Mouse (Mus musculus) liver (tissue): ENCODE results near the gene AW822073.
A peak's percentile ranks its signal among the peaks of the same experiment; 100 is the strongest.
"Not testable (repeated sequence)": the region's sequence is repeated elsewhere in the genome, so short reads cannot be mapped to it uniquely, and the experiment has no call there.

Source experiments
- DNase-seq: peaks from one replicate; pipeline ENCODE4 v3.0.0-alpha.2; 2020; ENCODE audit warnings: mixed read lengths

The AW822073 gene

DNA sequence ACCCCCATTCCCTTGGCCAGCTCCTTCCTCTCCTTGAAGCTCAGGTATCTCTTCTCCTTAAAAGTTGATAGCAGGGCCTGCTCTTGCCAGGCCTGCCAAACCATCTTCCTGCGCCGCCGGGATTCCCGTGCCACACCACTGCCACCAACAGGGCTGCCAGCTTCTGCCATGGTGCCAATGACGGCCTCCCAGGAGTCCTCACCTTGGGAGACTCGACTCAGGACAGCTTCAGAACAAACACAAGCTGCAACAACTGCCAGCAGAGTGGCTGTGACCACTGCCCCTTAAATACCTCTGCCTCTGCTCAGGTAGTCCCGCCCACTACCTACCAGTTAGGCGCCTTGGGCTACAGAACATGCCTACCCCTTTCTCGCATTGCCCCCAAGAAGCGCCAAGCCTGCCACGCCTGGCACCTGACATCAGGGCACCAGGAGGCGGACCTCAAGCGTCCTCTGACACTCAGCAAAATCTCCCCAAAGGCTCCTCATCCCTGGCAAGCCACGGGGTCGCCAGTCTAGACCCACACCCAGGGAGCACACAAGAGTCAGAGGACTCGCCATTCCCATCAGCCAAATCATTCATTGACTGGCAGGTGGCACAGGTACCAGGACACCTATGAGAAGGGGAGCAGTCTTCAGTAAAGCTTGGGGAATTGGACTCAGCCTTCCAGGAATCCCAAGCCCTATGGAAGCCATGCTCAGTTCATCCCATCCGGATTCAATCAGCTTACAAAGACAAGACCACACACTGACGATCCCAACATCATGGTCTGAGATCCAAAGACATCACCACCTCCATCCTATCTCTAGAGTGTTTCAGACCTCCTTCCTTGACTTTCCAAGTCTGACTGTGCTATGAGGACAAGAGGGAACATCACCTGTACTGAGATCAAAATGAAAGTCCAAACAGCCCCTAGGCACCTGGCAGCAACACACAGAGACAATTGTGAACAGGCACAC lies at the start of gene AW822073:
TSS of gene AW822073 (minus strand) at position 104 of the 959 bp plus-strand sequence.
- DNase-seq: peak; percentile 27

DNA sequence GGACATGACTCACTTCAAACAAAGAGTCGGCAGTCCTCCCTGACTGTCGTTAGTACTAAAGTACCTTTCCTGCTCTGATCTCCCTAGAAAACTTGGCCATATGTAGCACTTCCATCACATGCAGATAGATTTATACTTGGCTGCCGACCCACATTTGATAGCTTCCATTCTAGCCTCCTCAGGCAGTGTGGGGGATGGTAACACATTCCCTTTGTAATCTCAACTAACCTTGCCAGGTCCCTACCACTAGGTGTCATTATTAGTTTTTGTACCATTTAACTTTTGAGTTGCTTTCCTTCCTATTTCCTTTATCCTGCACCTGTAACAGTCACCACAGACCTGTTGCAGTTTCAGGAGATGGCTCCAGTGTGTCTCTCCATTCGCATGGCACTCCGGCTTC lies 33.7 kb upstream of the AW822073 start:
- no peak for DNase-seq

- DNase-seq: no peak
Measured at GRCm38 (mm10) chr10:58255954-58256353, 31.2 kb upstream of the AW822073 start.

DNA sequence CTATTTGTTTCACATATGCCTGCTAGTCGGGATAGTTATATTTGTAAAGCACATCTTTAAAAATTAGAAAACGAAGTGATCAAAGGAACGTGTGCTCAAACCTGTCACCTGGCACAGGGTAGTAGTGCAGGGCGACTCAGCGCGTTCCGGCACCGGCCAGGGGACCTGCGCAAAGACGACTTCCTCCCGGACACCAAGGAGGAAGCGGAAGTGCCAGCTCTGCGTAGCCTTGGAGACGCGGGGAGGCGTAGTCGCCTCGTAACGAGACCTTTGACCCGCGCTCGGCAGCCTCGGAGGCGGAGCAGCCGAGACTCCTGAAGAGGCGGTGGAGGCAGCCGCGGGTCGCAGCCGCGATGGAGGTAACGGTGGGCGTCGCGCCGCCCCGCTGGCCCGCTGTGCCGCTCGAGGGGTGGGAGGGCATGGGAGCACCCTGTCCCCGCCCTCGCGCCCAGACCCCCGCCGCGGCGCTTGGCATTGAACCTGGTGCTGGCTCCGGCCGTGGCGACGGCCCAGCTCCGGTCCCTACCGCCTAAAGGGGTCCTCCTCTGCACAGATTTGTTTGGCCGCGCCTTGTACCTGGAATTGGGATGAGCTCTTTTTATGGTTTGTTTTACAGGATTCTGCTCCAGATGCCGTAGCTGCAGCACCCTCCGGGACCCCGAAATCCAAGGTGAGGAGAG lies 30.6 kb upstream of the AW822073 start, which contains the start of gene Gcc2:
TSS of gene Gcc2 (plus strand) at position 285 of the 680 bp plus-strand sequence.
- DNase-seq: peak; percentile 94

GRCm38 (mm10) chr10:58254635-58255175 lies 30.0 kb upstream of the AW822073 start:
- DNase-seq: no peak

DNA sequence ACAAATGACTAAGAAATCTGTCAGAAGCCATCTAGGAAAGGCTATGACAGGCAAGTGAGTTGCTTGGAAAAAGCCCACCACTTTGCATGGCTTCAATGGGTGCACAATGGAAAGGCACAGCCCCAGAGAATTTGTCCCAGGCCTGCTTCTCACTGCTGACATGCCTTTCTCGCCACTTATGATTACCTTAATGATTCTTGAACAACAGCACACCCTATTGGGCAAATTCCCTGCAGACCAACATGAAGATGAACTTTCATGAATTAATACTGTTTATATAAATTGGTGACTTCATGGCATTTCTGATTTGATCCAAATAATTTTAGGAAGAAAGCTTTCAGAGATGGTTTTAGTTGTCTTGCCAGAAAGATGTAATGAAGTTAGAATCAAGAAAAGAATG lies 24.8 kb upstream of the AW822073 start:
- DNase-seq: no peak

GRCm38 (mm10) chr10:58238984-58239740 lies 14.4 kb upstream of the AW822073 start:
- peak; percentile 26 for DNase-seq

DNA sequence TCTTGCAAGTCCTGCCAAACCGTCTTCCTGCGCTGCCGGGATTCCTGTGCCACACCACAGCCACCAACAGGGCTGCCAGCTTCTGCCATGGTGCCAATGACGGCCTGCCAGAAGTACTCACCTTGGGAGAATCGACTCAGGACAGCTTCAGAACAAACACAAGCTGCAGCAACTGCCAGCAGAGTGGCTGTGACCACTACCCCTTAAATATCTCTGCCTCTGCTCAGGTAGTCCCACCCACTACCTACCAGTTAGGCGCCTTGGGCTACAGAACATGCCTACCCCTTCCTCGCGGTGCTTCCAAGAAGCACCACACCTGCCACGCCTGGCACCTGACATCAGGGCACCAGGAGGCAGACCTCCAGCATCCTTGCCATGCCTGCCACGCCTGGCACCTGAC lies 11.9 kb upstream of the AW822073 start, which contains the start of gene Gm4981:
TSS of gene Gm4981 (minus strand) at position 89 of the 400 bp plus-strand sequence.
- no peak for DNase-seq

GRCm38 (mm10) chr10:58234985-58235384 lies 10.3 kb upstream of the AW822073 start:
- not testable (repeated sequence) for DNase-seq

DNA sequence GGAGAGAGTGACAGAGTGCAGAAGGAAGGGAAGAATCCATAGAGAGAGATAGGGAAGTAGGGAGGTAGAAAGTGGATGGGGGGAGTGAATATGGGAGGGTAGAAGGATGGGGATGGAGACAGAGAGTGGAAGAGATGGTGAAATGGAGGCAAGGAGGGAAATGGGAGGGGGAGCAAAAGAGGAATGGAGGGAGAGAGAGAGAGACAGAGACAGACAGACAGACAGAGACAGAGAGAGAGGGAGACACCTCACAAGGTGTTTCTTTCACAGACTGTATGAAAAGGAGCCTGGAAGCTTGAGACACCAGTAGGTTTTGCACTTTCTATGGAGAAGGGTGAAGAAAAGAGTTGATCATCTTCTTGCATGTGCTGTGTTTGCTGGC lies 9.0 kb upstream of the AW822073 start:
- not testable (repeated sequence) for DNase-seq

- not testable (repeated sequence) for DNase-seq
Measured at GRCm38 (mm10) chr10:58233054-58233739, 8.5 kb upstream of the AW822073 start.

GRCm38 (mm10) chr10:58232641-58232969 lies 7.9 kb upstream of the AW822073 start, which contains the start of gene Duxf3:
Gene Duxf3, minus strand, starts transcription at chr10:58232675.
- not testable (repeated sequence) for DNase-seq

DNA sequence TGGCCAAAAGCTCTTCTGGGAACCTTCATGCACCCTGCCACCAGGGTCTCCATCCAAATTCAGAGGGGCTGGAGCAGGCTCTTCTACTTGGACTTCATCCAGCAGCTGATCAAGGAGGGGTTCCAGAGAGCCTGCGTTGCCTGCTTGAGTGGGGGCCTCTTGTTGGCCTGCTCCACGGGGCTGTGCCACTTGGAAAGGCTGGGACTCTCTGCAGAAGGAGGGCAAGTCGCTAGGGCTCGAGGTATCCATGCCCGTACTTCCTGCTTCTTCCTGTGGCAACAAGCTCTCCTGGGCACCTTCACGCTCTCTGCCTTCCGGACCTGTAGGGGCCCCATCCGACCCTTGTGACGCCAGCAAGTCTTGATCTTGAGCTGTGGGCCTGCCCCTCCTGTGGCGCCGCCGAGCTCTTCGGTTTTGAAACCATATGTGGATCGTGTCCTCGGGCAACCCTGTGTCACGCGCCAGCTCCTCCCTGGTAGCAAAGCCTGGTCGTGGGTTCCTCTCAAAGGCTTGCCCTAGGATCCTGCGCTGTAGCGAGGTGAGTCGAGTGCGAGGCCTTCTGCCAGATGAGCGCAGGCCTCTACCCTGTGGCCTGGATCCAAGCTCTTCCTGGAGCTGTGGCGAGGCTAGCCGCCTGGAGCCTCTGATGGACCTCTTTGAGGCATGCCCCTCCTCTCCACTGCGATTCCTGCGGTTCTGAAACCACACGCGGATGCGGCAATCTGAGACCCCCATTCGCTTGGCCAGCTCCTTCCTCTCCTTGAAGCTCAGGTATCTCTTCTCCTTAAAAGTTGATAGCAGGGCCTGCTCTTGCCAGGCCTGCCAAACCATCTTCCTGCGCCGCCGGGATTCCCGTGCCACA lies 7.3 kb upstream of the AW822073 start:
- peak; percentile 70 for DNase-seq

GRCm38 (mm10) chr10:58231088-58231487 lies 6.4 kb upstream of the AW822073 start:
- not testable (repeated sequence) for DNase-seq

GRCm38 (mm10) chr10:58230021-58230420 lies 5.3 kb upstream of the AW822073 start:
- not testable (repeated sequence) for DNase-seq

DNA sequence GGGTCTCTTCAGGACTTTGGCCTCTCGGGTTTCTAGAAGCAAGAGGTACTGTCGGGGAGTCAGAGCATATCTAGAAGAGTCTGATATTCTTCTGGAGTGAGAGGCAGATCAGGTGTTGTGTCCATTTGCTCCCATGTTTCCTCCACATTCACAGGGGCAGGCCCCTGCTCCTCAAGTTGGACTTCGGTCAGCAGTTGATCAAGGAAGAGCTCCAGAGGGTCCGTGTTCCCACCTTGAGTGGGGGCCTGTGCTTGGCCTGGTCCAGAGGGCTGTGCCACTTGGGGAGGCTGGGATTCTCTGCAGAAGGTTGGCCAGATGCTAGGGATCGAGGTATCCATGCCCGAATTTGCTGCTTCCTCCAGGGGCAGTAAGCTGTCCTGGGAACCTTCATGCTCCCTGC lies 3.1 kb upstream of the AW822073 start:
- DNase-seq: not testable (repeated sequence)

- DNase-seq: peak; percentile 38
Measured at GRCm38 (mm10) chr10:58226357-58226756, 1.6 kb upstream of the AW822073 start.

GRCm38 (mm10) chr10:58223972-58224805 lies 541 bp downstream of the AW822073 start:
- peak; percentile 59 for DNase-seq

DNA sequence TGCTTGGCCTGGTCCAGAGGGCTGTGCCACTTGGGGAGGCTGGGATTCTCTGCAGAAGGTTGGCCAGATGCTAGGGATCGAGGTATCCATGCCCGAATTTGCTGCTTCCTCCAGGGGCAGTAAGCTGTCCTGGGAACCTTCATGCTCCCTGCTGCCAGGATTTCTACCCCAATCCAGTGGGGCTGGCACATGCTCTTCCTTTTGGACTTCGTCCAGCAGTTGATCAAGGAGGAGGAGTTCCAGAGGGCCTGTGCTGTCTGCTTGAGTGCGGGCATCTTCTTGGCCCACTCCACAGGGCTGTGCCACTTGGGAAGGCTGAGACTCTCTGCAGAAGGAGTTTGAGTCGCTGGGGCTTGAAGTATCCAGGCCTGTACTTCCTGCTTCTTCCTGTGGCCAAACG lies 1.6 kb downstream of the AW822073 start:
- DNase-seq: not testable (repeated sequence)

DNA sequence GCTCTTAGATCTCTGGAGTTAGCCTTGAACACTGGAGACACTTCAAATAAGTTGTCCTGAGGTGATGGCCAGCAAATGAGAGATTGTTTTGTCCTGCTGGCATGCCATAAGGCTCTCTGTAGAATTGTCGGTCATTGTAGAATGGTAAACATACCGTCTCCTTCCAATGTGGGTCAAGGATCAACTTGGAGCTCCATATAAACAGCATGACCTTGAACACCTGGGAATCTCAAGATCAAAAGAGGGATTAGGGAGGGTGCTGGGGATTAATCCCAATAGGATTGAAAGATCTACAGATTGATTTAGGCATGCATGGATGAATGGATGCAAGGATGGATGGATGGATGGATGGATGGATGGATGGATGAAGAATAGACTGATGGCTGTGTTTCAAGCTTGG lies 3.2 kb downstream of the AW822073 start:
- DNase-seq: not testable (repeated sequence)
